Mouse (Mus musculus) bone marrow, adult 2 months (tissue): ENCODE results near the gene Hoxa7. TPM values are rescaled to one million over a fixed set of nuclear protein-coding genes. Genes with fewer than 3 reads are reported as not detected.

ENCODE experiments used
- H3K27ac ChIP-seq: fragments of 200-500 bp; 2 replicates; pipeline ENCODE4 v1.5.1; 2012; ENCODE audit warnings: low read depth, mild to moderate bottlenecking, control low read depth, inconsistent platforms, low read length; ENCODE audit not compliant: control insufficient read depth, poor library complexity, insufficient read depth
- H3K4me1 ChIP-seq: fragments of 200-500 bp; 2 replicates; pipeline ENCODE4 v1.6.1; 2011; ENCODE audit warnings: low read length; ENCODE audit not compliant: control insufficient read depth, insufficient read depth
- H3K4me3 ChIP-seq: fragments of 200-500 bp; replicated peaks from 2 replicates; pipeline ENCODE3; 2011; ENCODE audit warnings: mild to moderate bottlenecking, low read depth, low read length, control low read depth; ENCODE audit not compliant: control insufficient read depth
- CTCF ChIP-seq: fragments of 200-500 bp; IDR thresholded peaks from 2 replicates; pipeline ENCODE4 v1.5.1; 2011; ENCODE audit warnings: low read length, control low read depth; ENCODE audit not compliant: control insufficient read depth, insufficient read depth
- POLR2A ChIP-seq: fragments of 200-500 bp; IDR thresholded peaks from 2 replicates; pipeline ENCODE4 v1.6.1; 2011; ENCODE audit warnings: low read depth, mild to moderate bottlenecking, control low read depth, low read length, borderline replicate concordance; ENCODE audit not compliant: control insufficient read depth
- WGBS: fragments of 180-500 bp; shearing (Covaris S2); methylation state at CpG from one replicate; pipeline ENCODE4 v1.1.7; 2018; 5-methylcytosine and 5-hydroxymethylcytosine counted together
- polyA plus RNA-seq: library from polyadenylated mRNA; stranded (reverse); fragments of >200 nt; gene quantifications from 2 replicates; pipeline ENCODE4 v1.2.4, GENCODE M21; 2011; ENCODE audit warnings: low replicate concordance; ENCODE audit not compliant: missing spikeins, insufficient read depth, insufficient read length

Hoxa7 gene
- polyA plus RNA-seq, 1 experiment, result 2.8 TPM

DNA sequence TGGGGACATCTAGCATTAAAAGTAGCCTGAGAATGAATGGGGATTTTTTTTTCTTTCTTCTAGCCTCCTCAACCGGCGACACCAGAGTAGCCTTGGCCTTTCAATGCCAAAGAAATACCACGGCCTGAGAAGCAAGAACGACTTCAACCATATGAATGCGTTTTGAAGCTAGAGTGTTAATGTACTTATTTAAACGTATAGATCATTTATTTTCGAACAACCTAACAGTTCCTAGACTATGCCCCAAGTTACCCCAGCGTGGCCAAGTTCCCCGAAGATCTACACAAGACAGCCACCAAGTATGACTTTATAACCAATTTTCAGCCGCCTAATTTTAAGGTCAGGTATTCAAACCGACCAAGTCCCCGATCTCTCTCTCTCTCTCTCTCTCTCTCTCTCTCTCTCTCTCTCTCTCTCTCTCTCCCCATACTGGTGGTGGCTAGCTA, 766 bp downstream of the Hoxa7 start:
- H3K27ac ChIP-seq, result no peak overlapping the region
- under 1% methylated on average over 12 of the region's 12 CpGs for WGBS
- TF ChIP-seq CTCF (no peak), POLR2A (no peak)
- no peaks in the 10 kb centered on the region for H3K4me1 ChIP-seq
- peak overlapping the region; percentile 69 for H3K4me3 ChIP-seq

- Histone ChIP-seq H3K4me3 (no peak overlapping the region), H3K4me1 (no peaks in the 10 kb centered on the region), H3K27ac (0 out of 2 replicates have a peak overlapping the region, but pooled peaks have one; percentile 4)
- 10% methylated on average over 32 of the region's 32 CpGs for WGBS
- TF ChIP-seq CTCF (no peak), POLR2A (no peak)
These were observed 1.4 kb downstream of the Hoxa7 start for GRCm38 (mm10) chr6:52220003-52220864.

DNA sequence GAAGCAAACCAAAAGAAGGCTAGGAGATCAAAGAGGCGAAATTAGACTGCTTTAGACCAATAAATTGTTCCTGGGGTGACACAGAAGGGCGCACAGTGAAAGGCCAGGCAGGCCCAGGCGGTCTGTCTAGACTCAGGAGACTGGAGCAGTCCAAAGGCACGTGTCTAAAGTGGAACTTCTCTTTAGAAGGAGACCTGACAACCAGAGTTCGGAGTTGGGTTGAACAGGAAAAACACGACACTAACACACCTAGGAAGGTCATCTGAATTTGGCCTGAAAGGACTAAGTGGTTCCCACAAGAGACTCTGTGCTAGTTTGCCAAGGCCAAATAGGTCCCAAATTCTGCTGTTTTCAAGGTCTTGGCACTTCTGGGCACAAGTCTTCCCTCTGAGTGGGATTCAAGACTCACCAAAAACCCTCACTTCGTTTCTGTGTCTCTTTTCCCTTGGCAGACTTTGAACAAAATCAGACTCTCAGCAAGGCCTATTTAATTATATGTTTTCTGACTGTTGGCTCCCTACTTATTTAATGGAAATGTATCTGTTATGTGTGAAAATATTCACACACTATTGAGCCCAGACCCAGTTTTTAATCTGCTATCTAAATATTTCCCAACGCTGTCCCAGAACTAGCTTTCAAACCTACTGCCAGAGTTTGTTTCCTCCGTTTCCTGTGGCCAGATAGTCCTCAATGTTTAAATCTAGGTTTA, 2.3 kb downstream of the Hoxa7 start:
- Histone ChIP-seq H3K4me1 (no peaks in the 10 kb centered on the region), H3K27ac (no peak overlapping the region), H3K4me3 (no peak overlapping the region)
- 51% methylated on average over 9 of the region's 9 CpGs for WGBS
- TF ChIP-seq POLR2A, result no peak
- no peak for TF ChIP-seq CTCF

DNA sequence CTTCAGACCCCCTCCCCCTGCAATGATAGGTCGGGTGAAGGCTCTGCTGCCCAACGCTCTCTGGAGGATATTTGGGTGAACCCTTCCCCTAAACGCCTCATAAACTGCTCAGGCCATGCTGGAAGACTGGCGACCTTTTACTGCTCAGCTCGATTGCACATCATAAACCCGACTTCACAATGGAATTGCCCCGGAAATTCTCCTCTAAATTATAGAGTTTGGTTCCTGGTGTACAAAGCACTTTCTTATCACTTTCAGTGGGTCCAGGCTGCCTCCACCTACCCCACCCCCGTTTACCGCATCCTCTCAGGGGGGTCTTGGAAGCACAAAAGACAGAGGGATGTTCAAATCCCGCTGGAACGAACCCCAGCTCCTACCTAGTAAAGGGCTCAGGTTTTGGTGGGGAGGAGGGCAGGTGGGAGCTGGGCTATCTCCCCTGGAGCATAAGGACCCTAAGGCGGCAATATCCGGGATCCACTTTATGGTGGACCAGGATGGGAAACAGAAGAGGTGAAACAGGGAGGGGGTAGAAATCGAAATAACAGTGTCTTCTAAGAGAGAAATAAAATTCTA, 2.9 kb downstream of the Hoxa7 start:
- TF ChIP-seq POLR2A (no peak), CTCF (no peak)
- no peaks in the 10 kb centered on the region for H3K4me1 ChIP-seq
- 25% methylated on average over 14 of the region's 14 CpGs for WGBS

DNA sequence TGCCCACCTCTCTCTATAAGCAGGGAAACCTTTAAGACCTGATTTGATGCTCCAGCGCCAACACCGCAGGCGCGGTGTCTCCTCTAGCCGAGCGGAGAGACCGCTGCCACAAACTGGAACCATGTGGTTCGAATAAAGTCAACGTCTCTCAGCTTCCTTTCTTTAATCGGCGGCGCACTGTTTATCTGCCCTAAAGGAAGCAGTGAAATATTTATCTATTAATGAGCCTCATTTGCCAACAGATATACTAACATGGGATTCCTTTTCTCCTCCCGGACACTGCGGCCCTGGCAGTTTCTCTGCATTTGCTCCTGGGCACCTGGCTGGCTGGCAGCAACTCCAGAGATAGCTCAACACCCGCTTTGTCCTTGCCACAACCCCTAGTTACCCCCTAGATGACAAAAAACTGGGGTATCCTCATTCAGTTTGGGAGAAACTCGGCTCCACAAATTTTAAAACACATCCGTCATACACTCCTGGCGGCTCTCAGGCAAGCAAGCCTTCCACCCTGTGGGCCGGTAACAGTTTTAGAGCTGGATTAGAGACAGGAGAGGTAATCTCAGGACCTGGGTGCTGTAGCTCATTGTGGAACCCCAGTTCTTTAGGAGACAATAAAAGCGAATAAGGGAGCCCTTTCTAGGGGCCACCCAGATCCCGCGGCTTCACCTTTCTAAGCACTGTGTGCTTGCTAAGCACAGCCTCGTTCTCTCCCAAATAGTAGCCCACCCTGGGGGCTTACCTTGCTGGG, 3.6 kb downstream of the Hoxa7 start:
- Histone ChIP-seq H3K27ac (no peak overlapping the region), H3K4me3 (no peak overlapping the region), H3K4me1 (no peaks in the 10 kb centered on the region)
- TF ChIP-seq POLR2A (no peak), CTCF (no peak)
- WGBS, result 10% methylated on average over 23 of the region's 23 CpGs

More for the DNA sequence above, 2.9 kb downstream of the Hoxa7 start:
- Histone ChIP-seq H3K4me3 (no peak overlapping the region), H3K27ac (no peak overlapping the region)

DNA sequence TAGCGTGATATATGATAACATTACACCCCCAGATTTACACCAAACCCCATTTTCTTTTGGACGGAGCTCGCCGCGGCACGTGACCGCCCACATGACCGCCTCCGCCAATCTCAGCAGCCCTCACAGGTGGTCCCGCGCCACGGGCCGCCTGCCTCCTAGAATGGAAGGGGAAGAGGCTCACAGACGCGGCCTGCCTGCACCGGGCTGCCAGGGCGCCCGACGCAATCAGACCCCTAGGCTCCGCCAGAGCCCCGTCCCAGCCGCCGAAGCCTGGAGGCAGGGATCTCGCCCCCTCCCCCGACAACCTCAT, 4.2 kb downstream of the Hoxa7 start:
- Histone ChIP-seq H3K27ac (no peak overlapping the region), H3K4me3 (no peak overlapping the region), H3K4me1 (no peaks in the 10 kb centered on the region)
- TF ChIP-seq CTCF, result no peak
- peak; percentile 49; the same call in 1 of the 2 replicates for TF ChIP-seq POLR2A
- WGBS, result under 1% methylated on average over 25 of the region's 25 CpGs

DNA sequence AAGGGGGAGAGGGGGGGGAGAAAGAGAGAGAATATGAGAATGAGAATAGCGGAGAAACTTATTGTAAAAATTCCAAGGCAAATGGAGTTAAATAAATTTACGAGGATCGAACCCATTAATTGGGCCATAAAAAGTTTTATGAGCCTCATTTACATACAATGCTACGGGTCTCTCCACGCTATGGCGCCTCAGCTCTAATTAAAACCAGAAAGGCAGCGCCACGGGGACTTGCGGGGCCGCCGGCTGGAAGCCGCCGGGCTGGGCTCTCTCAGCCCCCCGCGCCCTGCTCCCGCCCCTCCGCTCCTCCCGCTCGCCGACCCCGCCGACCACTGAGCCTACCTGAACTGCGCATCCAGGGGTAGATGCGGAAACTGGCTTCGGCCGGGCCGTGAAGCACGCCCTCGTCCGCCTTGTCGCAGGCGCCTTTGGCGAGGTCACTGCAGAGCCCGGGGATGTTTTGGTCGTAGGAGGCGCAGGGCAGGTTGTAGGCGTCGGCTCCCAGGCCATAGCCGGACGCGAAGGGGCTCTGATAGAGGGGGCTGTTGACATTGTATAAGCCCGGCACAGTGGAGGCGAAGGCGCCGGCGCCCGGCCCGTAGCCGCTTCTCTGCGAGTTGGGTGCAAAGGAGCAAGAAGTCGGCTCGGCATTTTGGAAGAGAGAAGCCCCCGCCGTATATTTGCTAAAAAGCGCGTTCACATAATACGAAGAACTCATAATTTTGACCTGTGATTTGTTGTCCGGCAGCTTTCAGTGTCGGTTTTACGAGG, 4.8 kb downstream of the Hoxa7 start:
- TF ChIP-seq CTCF (no peak), POLR2A (no peak)
- Histone ChIP-seq H3K4me1 (no peaks in the 10 kb centered on the region), H3K4me3 (no peak overlapping the region), H3K27ac (peak overlapping the region; percentile 17; the same call in 1 of the 2 replicates)
- WGBS, result under 1% methylated on average over 60 of the region's 60 CpGs
